17 mouse cellular contexts compared by ENCODE assay signal in genomic region chr9:30523852-30524251, GRCm38 (mm10).
A peak's percentile ranks its signal among the peaks of the same experiment; 100 is the strongest.
DNase-seq lines count a peak whose midpoint lies in the region; ATAC-seq lines count a peak whose summit lies in the region.
"Had no signal": no experiment of that assay in that cellular context is flagged by ENCODE, and none has a peak within 500 bp of the region (broad histone marks: within the 10 kb centered on the region; RNA-seq: fewer than 3 reads in every experiment).

No protein-coding gene starts in this region.

- H3K4me3 ChIP-seq in kidney, embryonic 16.5 days (ENCODE audit: low read length), result no peak overlapping the region
- H3K4me3 ChIP-seq in midbrain, embryonic 11.5 days (ENCODE audit: low read depth, low read length), result no peak overlapping the region
- H3K4me3 ChIP-seq: forebrain, embryonic 13.5 days; layer of hippocampus, adult 2 months; limb, embryonic 13.5 days; midbrain, embryonic 15.5 days had no signal

- no peak overlapping the region for H3K27ac ChIP-seq in kidney, embryonic 16.5 days (ENCODE audit: low read length)
- no peak overlapping the region for H3K27ac ChIP-seq in midbrain, embryonic 11.5 days (ENCODE audit: low read depth, low read length)
- H3K27ac ChIP-seq: forebrain, embryonic 13.5 days; layer of hippocampus, adult 2 months; limb, embryonic 13.5 days; midbrain, embryonic 15.5 days had no signal

- no peaks in the 10 kb centered on the region for H3K36me3 ChIP-seq in kidney, embryonic 16.5 days (ENCODE audit: insufficient read depth, low read length)
- no peaks in the 10 kb centered on the region for H3K36me3 ChIP-seq in midbrain, embryonic 11.5 days (ENCODE audit: control insufficient read depth, insufficient read depth, low read length)
- H3K36me3 ChIP-seq: limb, embryonic 13.5 days; midbrain, embryonic 15.5 days had no signal

- H3K4me1 ChIP-seq in kidney, embryonic 16.5 days (ENCODE audit: insufficient read depth, low read length), result 0 out of 2 replicates have a peak, but pooled peaks cover 4% of the 10 kb centered on the region
- H3K4me1 ChIP-seq in midbrain, embryonic 11.5 days (ENCODE audit: control insufficient read depth, insufficient read depth, low read length), result 0 out of 2 replicates have a peak, but pooled peaks cover 2% of the 10 kb centered on the region

- H3K9me3 ChIP-seq in kidney, embryonic 16.5 days (ENCODE audit: low read length), result no peaks in the 10 kb centered on the region
- no peaks in the 10 kb centered on the region for H3K9me3 ChIP-seq in midbrain, embryonic 11.5 days (ENCODE audit: control insufficient read depth, low read length)
- H3K9me3 ChIP-seq: forebrain, embryonic 13.5 days; limb, embryonic 13.5 days; midbrain, embryonic 15.5 days had no signal

- ATAC-seq in kidney, embryonic 16.5 days (ENCODE audit: low FRiP score, low TSS enrichment), result no peak
- no peak for ATAC-seq in inflammation-experienced regulatory T-cells, adult 6 months
- no peak for ATAC-seq in midbrain, embryonic 11.5 days (ENCODE audit: low FRiP score)
- ATAC-seq: forebrain, embryonic 13.5 days; liver, postnatal 0 days; midbrain, embryonic 15.5 days; Patski had no signal

- WGBS in kidney, embryonic 16.5 days, result 88% methylated on average over 2 of the region's 2 CpGs
- WGBS in midbrain, embryonic 11.5 days, result 91% methylated on average over 2 of the region's 2 CpGs

- DNase-seq in adrenal gland, postnatal 10 days, result peak; percentile 17
- DNase-seq in adrenal gland, adult 18-20 months (ENCODE audit: low spot score in 2 of 2), result no peak
- peak; percentile 44 for DNase-seq in kidney, adult 11 months
- peak; percentile 18 for DNase-seq in retina, postnatal 1 day
- no peak for DNase-seq in retina, embryonic 14.5 days (ENCODE audit: low spot score)
- DNase-seq in midbrain, embryonic 11.5 days (ENCODE audit: low spot score, missing footprints), result no peak
- DNase-seq: cerebellum, adult 9-10 months; liver, postnatal 0 days; right cerebral cortex, postnatal 14 days; thymus, postnatal 36 days had no signal

- H3K27me3 ChIP-seq in kidney, embryonic 16.5 days (ENCODE audit: insufficient read depth, low read length), result no peaks in the 10 kb centered on the region
- no peaks in the 10 kb centered on the region for H3K27me3 ChIP-seq in midbrain, embryonic 11.5 days (ENCODE audit: control insufficient read depth, insufficient read depth, low read length)
- H3K27me3 ChIP-seq: forebrain, embryonic 13.5 days; limb, embryonic 13.5 days; midbrain, embryonic 15.5 days; Patski had no signal

- H3K4me2 ChIP-seq in kidney, embryonic 16.5 days (replicated peaks; ENCODE audit: low read depth, low read length), result no peak overlapping the region
- no peak overlapping the region for H3K4me2 ChIP-seq in midbrain, embryonic 11.5 days
- H3K4me2 ChIP-seq: forebrain, embryonic 13.5 days; limb, embryonic 13.5 days; midbrain, embryonic 15.5 days had no signal

- H3K9ac ChIP-seq in kidney, embryonic 16.5 days (replicated peaks; ENCODE audit: low read length), result no peak overlapping the region
- no peak overlapping the region for H3K9ac ChIP-seq in midbrain, embryonic 11.5 days (ENCODE audit: low read length)
- H3K9ac ChIP-seq: forebrain, embryonic 13.5 days; limb, embryonic 13.5 days; liver, postnatal 0 days; midbrain, embryonic 15.5 days had no signal

Comparison
In these comparisons a context has a peak if more than half of its experiments do, and no peak if none do; other contexts are left out.
1. DNase-seq: peak in adrenal gland, postnatal 10 days (single experiment), kidney, adult 11 months (single experiment) and retina, postnatal 1 day (single experiment); none in adrenal gland, adult 18-20 months (0 of 2), retina, embryonic 14.5 days (single experiment) and midbrain, embryonic 11.5 days (single experiment).